Mouse (Mus musculus) right cerebral cortex, adult 18-20 months (tissue): ENCODE data around the gene Arhgef2.
"Not testable (repeated sequence)": the region's sequence is repeated elsewhere in the genome, so short reads cannot be mapped to it uniquely, and the experiment has no call there.

ENCODE experiments used
- DNase-seq: peaks from one replicate; pipeline ENCODE4 v3.0.0; 2022; ENCODE audit warnings: mixed read lengths

Arhgef2 gene

DNA sequence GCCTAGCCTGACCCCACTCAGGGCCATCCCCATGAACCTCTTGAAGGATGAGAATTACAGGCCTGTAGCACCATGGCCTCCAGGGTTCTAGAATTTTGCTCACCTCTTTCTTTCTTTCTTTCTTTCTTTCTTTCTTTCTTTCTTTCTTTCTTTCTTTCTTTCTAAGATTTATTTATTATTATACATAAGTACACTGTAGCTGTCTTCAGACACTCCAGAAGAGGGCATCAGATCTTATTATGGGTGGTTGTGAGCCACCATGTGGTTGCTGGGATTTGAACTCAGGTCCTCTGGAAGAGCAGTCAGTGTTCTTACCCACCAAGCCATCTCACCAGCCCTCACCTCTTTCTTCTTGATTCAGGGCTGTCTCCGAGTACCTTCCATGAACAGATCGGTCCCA, at the start of gene Arhgef2:
TSS of gene Arhgef2 (plus strand) at position 301 of the 400 bp plus-strand sequence.
- not testable (repeated sequence) for DNase-seq

DNA sequence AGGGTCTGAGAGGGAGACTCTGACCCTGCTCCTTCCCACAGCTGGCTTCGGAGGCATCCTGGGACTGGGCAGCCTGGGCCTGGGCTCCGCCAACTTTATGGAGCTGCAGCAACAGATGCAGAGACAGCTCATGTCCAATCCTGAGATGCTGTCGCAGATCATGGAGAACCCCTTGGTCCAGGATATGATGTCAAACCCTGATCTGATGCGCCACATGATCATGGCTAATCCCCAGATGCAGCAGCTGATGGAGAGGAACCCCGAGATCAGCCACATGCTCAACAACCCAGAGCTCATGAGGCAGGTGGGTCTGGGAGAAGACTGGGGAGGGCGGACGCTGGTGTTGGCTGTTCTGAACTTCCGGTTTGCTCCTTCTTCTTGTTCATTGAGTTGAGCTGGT, 49.1 kb upstream of the Arhgef2 start:
- no peak for DNase-seq

DNA sequence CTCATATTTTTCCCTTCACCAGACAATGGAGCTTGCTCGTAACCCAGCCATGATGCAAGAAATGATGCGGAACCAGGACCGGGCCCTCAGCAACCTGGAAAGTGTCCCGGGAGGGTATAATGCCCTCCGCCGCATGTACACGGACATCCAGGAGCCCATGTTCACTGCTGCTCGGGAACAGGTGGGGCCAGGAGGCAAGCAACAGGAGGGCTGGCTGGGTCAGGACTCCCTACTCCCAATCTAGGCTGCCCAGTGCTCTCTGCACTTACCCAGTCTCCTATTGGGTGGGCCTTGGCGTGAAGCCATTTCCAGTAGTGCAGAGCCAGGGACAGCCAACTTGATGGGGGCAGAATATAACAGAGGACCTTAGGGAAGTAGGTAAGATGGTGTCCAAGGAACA, 46.2 kb upstream of the Arhgef2 start:
- DNase-seq = no peak

DNA sequence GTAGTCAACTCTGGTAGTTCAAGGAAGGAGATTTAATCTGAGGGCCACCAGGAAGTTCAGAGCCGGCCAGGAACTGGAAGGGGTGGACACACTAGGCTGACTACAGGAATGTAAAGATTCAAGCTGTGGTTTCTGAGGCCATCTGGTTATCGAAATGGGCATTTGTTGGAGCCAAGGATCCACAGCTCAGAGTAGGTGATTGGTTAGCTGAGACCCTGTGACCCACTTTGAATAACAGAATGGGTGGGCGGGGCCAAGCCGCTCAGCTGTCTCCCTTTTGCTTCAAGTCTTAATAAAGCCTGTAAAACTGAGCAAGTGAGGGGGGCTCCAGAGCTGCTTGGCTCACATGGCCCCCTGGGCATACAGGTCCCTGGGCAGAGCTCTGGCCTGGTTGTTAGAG, 43.8 kb upstream of the Arhgef2 start:
- DNase-seq = no peak

DNA sequence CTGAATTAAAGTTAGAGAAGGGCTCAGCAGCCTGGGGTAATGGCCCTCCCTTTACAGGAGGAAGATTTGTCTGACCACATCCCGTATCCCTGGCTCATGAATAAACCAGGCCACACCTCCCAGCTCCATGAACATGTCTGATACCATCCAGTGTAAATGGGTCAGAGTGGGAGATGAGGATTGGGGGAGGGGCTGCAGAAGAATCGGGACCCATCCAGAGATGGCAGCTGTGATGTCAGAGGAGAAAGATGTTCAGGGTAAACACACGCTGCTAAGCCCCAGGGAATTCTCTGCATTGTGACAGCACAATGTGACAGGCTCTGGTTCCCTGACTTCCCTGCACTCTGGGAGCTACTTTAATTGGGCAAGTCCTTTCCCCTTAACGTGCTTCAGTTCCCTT, 42.3 kb upstream of the Arhgef2 start:
- no peak for DNase-seq

DNA sequence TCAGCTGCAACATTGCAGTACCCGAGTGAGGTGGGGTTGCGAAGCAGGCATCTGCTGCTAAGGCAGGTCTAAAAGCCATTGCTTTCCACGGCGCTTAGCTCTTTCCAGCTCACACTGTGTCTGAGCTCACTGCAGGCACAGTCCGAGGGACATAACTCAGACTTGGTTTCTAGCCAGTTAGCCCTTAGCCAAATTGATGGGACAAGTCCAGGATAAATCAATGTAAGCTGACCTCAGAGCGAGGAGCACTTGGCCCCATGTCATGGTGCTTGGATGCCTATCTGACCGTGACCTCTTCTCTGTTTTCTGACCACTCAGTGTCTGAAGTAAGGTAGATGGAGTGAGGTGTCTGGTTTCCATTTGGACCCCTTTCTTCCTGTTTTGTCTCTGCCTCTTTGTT, 41.8 kb upstream of the Arhgef2 start:
- no peak for DNase-seq

DNA sequence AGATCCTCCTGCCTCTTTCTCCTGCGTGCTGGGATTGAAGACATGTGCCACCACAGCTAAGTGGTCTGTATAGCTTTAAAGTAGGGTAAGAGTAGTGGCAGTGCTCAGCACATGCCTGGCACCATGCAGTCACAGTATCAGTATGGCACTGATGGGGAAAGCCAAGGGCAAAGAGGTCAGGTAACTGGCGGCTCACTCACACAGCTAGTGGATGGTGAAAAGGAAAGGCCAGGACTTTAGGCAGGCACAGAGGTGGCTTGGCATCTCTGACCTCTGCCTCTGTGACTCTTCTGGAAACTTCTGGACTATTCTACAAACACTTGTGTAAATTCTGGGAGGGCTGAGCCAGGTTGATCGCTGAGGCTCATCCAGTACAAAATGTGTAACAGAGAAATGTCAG, 39.6 kb upstream of the Arhgef2 start:
- DNase-seq = no peak

DNA sequence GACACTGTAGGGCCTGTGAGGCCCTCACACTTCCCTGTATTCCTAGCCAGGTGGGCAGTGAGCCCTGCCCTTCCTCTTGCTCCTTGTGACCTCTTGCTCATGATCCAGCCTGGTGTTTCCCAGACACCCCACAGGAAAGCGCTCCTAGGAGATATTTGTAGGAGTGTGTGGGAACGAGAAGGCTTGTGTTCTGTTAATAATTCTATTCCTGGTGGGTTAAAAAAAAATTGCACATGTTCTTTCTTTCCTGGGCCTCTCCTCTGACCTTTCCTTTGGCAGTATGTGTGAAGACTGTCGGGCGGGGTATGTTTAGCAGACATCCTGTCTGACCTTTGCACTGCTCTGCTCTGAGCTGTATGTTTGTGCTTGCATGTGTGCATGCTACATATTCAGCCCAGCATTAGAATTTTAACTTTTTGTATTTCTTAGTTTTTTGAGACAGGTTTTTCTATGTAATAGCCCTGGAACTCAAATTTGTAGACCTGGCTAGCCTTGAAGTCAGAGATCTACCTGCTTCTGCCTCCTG, 39.2 kb upstream of the Arhgef2 start:
- DNase-seq = no peak

DNA sequence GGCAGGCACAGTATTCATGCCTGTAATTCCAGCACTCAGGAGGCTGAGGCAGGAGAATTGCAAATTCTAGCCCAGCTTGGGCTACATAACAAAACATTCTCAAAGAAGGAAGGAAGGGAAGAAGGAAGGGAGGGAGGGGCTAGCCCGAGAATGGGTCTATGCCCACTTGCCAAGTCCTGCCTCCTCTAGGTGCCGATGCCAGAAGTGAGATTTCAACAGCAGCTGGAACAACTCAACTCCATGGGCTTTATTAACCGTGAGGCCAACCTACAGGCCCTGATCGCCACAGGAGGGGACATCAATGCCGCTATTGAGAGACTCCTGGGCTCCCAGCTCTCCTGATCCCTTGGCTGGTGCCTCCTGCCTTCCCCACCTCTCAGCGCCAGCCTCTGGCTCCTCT, 37.9 kb upstream of the Arhgef2 start:
- DNase-seq = no peak

DNA sequence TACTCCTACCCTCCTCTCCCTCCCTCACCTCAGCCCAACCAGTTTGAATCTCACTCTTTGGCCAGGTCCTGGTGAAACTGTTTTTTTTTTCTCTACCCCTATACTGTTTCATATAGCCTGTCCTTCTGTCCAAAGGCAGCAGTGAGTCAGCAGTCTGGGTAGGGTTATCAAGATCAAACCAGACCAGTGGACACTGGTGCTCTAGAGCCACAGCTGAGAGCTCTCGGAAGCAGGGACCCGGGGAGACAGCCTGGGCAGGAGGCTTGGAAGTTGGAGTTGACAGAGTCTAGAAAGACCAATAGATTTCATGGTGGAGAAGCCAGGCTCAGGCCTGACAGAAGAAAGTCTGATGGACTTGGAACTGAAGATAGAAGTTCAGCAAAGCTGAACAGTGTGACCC, 37.2 kb upstream of the Arhgef2 start:
- DNase-seq = no peak

DNA sequence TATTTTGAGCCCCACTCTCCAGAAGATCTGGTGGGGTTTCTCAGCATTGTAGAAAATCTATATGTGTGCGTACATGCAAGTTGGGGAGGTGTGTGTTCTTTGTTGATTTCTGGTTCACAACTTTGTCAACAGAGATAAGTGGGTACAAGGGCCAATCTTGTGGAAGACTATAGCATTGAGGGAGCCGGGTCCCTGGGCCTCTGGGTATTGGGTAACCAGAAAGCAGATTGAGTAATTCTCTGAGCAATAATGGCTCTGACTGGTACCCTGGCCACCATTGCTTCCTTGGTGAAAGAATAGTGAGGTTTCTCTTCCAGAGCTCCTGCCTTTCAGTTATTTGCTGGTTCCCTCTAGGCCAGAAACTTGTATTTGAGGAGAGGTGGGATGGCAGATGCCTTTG, 36.7 kb upstream of the Arhgef2 start:
- no peak for DNase-seq

DNA sequence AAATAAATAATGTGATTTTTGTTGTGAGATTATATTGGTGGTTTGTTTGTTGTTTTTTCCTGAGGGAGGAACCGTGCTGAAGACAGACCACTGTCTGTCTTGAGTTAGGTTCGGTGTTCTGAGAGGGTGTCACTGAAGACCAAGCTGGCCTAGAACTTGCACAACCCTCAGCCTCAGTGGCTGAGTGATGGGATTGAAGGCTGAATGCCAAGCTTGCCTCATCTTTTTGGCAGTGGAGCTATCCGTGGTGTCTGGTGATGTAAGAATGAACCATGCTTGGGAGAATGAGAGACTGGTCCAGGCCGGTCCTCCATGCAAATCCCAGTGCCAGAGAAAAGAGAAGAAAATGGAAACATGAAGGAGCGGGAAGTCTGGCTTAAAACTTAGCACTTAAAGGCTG, 36.1 kb upstream of the Arhgef2 start:
- DNase-seq = no peak

DNA sequence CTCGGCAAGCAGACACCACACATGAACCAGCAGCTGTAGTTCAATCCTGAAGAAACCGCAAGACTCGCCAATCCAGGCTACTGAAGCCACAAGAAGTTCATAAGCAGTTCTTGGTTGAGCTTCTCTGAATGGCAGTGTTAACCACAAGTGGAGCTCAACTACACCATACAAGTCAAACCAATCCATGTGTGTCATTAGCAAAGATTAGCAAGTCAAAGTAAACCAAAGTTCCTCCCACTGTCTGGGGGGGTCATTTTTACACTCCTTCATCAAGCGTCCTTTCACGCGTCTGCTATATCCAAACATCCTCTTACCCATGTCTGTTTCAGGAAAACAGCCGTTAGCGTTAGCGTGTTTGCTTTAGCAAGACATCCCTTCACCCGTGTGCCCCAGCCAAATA, 35.4 kb upstream of the Arhgef2 start:
- DNase-seq = no peak

DNA sequence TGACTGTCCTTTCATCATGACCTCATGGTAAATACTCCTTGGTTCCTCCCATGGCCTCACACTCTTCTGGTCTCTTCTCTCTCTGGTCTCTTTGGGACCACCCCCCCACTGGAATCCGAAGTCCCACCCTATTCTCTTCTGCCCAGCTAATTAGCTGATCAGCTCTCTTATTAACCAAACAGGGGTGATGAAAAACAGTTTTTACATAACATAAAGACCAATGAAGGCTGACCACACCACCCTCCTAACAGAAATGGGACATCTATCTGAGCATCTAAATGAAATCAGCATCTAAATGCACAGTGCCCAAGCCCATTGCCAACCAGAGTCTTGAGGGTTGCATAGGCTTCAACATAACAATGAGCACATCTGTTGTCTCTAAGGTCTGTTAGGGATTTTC, 33.9 kb upstream of the Arhgef2 start:
- DNase-seq = no peak

DNA sequence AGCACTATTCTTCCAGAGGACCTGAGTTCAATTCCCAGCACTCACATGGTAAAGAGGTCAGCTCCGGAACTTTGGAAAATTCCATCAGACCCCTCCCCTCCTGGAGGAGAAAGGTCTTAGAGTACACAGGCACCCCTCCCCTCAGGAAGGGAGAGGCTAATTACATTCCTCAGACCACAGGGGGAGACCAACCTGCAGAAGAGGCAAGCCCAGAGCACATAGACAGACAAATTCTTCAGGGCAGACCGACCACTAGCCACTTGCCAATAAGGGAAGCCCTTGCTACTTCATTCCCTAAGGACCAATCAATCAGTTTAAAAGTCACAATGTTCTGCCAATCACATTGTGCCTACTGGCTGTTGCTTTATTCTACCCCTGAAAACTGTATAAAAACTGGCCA, 32.9 kb upstream of the Arhgef2 start:
- no peak for DNase-seq

DNA sequence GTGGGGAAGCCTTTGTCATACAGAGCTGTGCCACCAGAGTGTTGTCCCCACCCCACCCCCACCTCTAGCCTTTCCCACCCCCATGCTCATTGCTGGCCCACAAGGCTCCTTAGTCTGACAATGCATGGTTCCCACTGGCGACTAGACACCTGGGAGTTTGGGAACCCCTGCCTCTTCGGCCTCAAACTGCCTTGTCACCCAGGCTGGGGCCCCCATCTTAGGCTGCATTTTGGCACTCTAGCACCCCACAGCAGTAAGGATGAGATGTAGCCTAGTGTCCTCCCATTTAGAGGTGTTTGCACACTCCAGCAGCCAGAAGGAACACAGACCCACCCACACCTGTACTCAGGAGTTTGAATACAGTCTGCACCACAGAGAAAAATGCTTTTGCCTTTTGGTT, 32.0 kb upstream of the Arhgef2 start:
- no peak for DNase-seq

DNA sequence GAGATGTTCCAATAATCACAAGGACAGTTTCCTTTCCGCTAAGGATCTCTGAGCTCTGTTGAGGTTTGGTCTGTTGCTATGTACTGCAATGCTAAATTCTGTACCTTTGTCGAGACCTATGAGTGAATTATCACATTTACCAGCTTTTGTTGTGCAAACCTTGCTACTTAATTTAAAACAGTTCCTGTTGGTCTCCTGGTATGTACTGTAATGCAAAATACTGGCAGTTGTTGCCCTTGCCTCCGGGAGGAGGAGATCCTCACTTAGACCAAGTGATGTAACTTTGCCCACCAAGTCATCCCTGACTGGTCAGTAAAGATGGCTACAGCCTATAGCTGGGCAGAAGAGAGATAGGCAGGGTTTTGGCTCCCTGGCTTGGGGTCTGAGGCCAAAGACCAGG, 30.2 kb upstream of the Arhgef2 start, which contains the start of gene Ssr2:
TSS of gene Ssr2 (plus strand) at position 337 of the 400 bp plus-strand sequence.
- no peak for DNase-seq

DNA sequence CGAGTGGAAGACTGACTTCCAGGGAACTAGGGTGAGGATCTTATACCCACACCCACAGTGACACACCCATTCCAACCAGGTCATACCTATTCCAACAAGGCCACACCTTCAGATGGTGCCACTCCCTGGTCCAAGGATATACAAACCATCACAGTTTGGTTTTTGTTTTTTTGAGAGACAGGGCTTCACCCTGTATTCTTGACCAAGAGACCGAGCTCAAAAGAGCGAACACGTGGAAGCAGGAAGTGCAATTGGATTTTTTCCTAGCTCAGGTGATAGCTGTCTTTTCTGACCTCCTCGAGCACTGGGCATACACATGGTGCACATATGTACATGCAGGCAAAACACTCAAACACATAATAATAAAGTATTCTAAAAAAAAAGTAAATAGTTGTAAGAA, 27.9 kb upstream of the Arhgef2 start:
- not testable (repeated sequence) for DNase-seq

DNA sequence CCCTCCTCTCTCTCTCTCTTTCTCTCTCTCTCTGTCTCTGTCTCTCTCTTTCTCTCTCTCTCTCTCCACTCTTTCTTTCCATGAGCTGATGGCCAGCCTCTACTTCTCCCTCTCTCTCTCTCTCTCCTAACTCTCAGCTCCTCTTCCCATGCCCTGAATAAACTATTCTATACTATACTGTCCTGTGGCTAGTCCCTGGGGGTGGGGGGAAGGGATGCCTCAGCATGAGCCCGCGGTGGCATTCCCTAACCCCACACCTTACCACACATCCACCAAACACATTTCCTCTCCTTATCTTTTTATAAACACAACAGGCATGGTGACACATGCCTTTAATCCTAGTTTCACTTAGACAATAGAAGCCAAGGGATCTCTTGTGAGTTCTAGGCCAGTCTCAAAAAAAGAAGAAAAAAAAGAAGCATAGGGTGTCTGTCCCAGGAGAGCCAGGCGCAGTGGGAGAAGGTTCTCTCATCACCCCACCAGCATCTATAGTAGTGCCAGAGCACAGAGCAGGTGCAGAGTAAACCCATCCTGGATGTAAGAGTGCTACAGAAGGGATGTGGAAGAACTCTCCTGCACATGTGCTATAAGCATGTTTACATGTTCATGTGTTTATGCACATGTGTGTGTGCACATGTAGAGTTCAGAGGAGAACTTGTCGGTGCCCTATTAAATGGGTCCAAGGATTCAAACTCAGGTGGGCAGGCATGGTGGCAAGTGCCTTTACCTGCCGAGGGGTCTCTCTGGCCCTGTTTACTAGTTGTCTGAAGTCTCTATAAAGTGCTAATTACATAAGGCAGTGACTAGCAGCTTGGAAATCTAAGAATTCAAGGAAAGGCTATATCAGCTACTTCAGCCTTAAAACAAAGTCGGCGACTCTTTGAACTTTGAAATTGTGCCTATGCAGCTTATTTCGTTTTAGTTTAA, 27.0 kb upstream of the Arhgef2 start:
- DNase-seq = no peak

DNA sequence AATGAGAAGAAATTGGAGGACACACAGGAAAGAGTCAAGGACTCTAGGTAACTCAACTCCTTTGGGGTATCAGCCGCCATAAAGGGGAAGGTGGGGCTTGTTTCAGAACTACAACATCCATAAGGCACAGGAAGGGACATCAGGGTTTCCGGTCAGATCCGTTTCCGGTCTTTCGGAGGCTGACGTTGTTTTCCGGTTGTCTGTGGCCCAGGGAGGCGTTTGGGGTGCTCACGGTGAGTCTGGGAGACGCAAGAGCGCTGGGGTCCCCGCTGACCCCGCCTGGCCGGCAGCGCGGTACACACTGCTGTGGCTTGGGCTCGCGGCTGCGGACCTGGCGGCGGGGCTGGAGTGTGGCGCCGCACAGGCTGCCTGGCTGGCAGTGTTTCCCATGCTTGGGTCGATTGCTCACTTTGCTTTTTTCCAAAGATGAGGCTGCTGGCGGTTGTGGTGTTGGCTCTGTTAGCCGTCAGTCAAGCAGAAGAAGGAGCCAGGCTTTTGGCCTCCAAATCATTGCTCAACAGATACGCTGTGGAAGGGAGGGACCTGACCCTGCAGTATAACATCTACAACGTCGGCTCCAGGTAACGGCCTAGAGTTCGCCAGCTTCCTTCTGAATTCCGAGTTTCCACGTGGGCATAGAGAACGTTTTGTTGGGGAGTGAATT, 26.2 kb upstream of the Arhgef2 start:
- DNase-seq = peak; percentile 89

DNA sequence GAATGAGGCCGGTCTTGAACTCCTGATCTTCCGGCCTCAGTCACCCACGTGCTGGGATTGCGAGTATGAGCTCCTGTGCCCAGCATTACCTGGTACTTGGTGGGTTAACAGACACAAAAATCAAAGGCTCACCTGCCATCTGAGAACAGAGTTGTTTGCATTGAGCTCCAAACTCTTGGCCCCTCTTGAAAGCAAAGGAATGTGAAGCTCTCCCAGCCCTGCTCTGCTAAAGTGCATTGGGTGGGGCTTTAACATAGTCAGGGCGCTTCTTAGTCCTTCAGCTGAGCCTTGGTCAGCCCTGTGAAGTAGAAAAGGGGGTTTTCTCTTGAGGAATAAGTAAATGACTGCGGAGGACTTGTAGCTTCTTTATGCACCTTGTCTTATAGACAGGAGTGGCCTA, 20.0 kb upstream of the Arhgef2 start:
- no peak for DNase-seq

DNA sequence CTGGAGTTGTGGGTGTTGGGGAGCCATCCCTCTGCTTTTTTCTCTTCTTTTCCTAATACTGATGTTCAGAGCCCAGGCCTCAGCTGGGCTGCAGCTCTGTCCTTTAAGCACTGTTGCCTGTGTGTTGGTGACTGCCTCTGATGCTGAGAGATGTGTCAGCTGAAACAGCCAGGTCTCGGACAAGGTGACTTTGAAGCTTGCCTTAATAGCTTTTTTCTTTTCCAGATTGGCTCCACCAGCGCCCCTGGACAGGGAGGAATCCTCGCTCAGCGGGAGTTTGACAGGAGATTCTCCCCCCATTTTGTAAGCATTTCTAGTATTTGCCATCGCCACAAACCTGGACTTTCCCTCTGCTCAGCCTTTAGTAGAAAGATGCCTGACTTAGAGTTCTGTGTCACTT, 19.1 kb upstream of the Arhgef2 start:
- DNase-seq = no peak

DNA sequence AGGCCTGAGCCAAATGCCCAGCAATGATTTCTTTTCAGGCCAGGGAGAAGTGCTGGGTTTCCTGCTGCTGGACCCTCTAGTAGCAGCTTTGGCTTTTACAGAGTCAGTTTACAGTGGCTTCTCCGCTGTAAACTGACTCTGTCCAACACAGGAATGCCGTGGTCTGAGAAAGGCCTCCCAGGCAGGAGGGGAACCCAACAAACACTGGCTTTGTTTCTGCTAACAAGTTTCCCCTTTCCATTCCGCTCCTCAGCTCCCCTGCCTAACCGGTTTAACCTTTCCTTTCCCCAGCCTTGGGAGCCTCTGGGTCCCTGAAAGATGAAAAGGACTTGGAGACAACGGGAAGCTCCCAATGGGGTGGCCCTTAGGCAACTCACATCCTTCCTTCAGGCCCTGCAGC, 15.5 kb upstream of the Arhgef2 start:
- no peak for DNase-seq

DNA sequence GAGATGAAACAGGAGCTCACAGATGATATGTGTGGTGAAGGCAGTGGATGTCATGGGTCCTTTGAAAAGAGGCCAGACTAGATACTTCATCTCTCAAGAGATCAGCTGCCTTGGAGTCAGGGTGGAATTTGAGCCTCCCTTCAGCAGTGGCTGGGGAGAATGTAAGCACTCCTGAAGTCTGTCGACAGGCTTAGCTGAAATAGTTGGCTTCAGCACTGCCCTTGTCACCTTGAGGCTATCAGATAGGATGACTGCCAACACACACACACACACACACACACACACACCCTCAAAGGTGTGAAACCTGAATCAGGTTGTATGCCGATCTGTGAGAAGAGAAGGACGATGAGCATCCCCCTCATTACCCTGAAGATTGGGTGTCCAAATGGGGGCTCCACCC, 14.7 kb upstream of the Arhgef2 start:
- no peak for DNase-seq
